Mouse (Mus musculus) forebrain, embryonic 12.5 days (tissue): Measurements from ENCODE around the gene Lhfpl5. TPM values are rescaled to one million over a fixed set of nuclear protein-coding genes. Genes with fewer than 3 reads are reported as not detected.
"Not testable (repeated sequence)": the region's sequence is repeated elsewhere in the genome, so short reads cannot be mapped to it uniquely, and the experiment has no call there.

Experiments
- ATAC-seq: fragments of 200-750 bp; cut with Nextera tagmentation; 2 replicates; pipeline ENCODE4 v1.8.0; 2017; ENCODE audit warnings: moderate TSS enrichment; ENCODE audit not compliant: low FRiP score
- H3K27ac ChIP-seq: fragments of 300-500 bp; sonication (generic); 2 replicates; pipeline ENCODE4 v1.5.1; 2016; ENCODE audit warnings: mild to moderate bottlenecking
- H3K27me3 ChIP-seq: fragments of 300-500 bp; sonication (generic); 2 replicates; pipeline ENCODE4 v1.6.1; 2016; ENCODE audit warnings: mild to moderate bottlenecking
- H3K36me3 ChIP-seq: fragments of 300-500 bp; sonication (generic); replicated peaks from 2 replicates; pipeline ENCODE4 v1.6.1; 2016; ENCODE audit warnings: mild to moderate bottlenecking
- H3K4me1 ChIP-seq: fragments of 300-500 bp; sonication (generic); 2 replicates; pipeline ENCODE4 v1.6.1; 2016
- H3K4me2 ChIP-seq: fragments of 300-500 bp; sonication (generic); 2 replicates; pipeline ENCODE4 v1.6.1; 2016; ENCODE audit warnings: mild to moderate bottlenecking, moderate library complexity
- H3K4me3 ChIP-seq: fragments of 300-500 bp; sonication (generic); replicated peaks from 2 replicates; pipeline ENCODE4 v1.5.1; 2016; ENCODE audit warnings: mild to moderate bottlenecking
- H3K9ac ChIP-seq: fragments of 300-500 bp; sonication (generic); 2 replicates; pipeline ENCODE4 v1.6.1; 2016; ENCODE audit warnings: mild to moderate bottlenecking
- H3K9me3 ChIP-seq: fragments of 300-500 bp; sonication (generic); 2 replicates; pipeline ENCODE4 v1.6.1; 2016
- WGBS: fragments of 180-500 bp; shearing (Covaris S2); methylation state at CpG from one replicate; pipeline ENCODE4 v1.1.7; 2016; 5-methylcytosine and 5-hydroxymethylcytosine counted together
- polyA plus RNA-seq: library from polyadenylated mRNA; unstranded; fragments of >200 nt; fragmentation: Nextera tagmentation; extraction: Ambion mirVana; gene quantifications from 2 replicates; pipeline ENCODE4 v1.2.1, GENCODE M21; 2016

Gene Lhfpl5
- polyA plus RNA-seq, 1 experiment from 2014 or later, result 1.3 TPM

DNA sequence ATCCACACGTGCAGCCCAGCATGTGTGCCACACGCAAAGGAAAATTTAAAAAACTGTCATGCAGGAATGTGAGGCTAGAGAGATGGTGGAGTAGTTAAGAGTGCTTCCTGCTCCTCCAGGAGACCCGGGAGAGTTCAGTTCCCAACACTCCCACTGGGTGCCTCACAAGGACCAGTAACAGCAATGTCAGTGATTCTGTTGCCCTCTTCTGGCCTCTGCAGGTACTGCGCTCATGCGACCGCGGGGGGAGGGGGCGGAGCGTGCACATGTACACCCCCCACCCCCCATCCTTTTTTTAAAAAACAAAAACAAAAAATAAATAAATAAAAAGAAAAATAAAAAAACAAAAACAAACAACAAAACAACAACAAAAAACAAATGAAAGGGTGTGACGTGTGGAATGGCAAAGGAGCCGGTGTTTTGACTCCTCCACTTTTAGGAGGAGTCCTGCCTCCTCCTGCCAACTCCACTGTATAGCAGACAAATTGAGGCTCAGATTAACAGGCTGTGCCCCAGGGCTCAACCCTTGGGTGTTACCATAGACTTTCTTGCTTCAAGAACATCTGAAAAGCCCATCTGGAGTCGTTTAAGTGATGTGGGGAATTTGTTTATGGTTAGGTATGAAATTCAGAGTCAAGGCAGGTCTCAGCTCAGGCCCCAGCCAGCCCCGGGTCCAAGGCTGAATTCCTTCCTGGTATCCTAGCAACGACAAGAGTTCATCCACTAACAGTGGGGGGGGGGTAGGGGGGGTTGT, 22.2 kb upstream of the Lhfpl5 start:
- no peak overlapping the region for H3K4me2 ChIP-seq
- WGBS, result 8% methylated on average over 14 of the region's 14 CpGs
- H3K9ac ChIP-seq, result no peak overlapping the region
- peaks cover 17% of the 10 kb centered on the region for H3K4me1 ChIP-seq
- no peak overlapping the region for H3K4me3 ChIP-seq
- no peaks in the 10 kb centered on the region for H3K9me3 ChIP-seq
- H3K27me3 ChIP-seq, result no peaks in the 10 kb centered on the region; the same call in 1 of the 2 replicates
- ATAC-seq, result no peak
- no peaks in the 10 kb centered on the region for H3K36me3 ChIP-seq
- no peak overlapping the region for H3K27ac ChIP-seq

DNA sequence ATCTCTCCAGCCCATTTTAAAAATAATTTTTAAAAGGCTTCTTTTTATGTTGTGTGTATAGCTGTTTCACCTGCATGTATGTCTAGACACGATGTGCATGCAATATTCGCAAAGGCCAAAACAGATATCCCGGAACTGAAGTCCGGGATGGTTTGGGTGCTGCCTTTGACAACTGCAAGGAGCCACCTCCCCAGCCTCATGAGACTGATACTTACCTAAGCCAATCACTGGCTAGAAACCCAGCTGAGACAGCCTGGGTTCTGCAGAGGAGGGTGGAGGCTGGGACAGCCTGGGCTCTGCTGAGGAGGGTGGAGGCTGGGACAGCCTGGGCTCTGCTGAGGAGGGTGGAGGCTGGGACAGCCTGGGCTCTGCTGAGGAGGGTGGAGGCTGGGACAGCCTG, 21.4 kb upstream of the Lhfpl5 start:
- not testable (repeated sequence) for H3K4me3 ChIP-seq, H3K9ac ChIP-seq, H3K27ac ChIP-seq, H3K27me3 ChIP-seq, H3K4me2 ChIP-seq, H3K36me3 ChIP-seq, H3K9me3 ChIP-seq, ATAC-seq
- H3K4me1 ChIP-seq, result peaks cover 17% of the 10 kb centered on the region
- WGBS, result 91% methylated on average over 4 of the region's 4 CpGs

DNA sequence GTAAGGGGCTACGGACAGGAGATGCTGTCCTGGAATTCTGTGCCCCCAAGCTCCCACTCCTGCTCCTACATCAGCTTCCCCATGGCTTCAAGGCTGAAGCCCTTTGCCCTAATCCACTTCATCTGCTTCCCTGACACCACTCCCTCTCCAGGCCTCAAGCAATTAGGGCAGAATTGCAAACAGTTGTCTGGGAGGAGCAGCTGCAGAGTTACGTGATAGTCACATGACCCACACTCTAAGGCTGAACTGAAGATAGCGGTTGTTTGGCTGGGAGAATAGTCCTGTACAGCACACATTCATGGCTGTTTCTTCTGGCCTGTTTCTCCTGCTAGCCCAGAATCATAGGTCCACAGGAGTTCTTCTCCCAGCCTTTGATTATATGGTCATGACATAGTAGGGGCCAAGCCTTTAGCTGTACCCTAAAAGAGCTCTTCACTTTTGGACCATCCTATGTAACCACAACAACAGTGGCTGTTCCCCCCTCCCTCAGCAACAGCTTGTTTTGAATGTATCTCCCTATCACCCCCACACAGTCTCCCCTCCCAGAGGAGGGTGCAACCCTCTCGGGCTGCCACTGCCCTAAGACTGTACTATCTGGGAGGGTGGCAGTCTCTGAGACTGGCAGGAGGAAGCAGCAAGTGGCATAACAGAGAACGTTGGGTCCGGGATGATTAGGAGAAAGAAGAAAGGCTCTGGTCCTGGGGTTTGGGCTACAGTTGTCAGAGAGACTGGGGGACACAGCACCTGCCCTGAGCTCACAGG, 18.6 kb upstream of the Lhfpl5 start:
- no peak overlapping the region for H3K4me3 ChIP-seq
- H3K9ac ChIP-seq, result no peak overlapping the region
- 0 out of 2 replicates have a peak, but pooled peaks have one; percentile 44 for ATAC-seq
- H3K27ac ChIP-seq, result peak overlapping the region; percentile 19; the same call in 1 of the 2 replicates
- H3K36me3 ChIP-seq, result no peaks in the 10 kb centered on the region
- H3K4me2 ChIP-seq, result no peak overlapping the region
- H3K9me3 ChIP-seq, result no peaks in the 10 kb centered on the region
- H3K4me1 ChIP-seq, result peaks cover 17% of the 10 kb centered on the region
- 57% methylated on average over 6 of the region's 6 CpGs for WGBS
- H3K27me3 ChIP-seq, result no peaks in the 10 kb centered on the region; the same call in 1 of the 2 replicates

DNA sequence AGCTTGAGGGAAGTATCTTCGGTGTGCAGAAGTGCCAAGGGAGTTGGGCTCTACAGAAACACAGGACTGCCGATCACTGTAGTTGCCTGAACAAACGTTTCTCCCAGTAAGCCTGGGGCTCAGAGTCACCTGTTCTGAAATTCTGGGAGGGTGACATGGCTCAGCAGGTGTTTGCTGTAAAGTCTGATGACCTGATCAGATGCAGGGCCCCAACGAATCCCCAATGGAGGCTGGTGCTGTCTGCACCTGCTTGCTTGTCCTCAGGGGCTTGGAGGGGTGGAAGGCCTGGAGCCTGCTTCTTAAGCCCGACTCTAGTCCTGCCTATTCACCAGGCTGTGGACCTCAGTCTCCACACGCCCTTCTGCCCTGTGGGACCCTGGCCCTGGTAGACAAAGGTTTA, 17.7 kb upstream of the Lhfpl5 start:
- Histone ChIP-seq H3K4me2 (no peak overlapping the region), H3K27me3 (no peaks in the 10 kb centered on the region), H3K36me3 (no peaks in the 10 kb centered on the region), H3K27ac (no peak overlapping the region), H3K9ac (no peak overlapping the region), H3K4me3 (no peak overlapping the region), H3K4me1 (peaks cover 17% of the 10 kb centered on the region), H3K9me3 (no peaks in the 10 kb centered on the region)
- ATAC-seq, result no peak
- WGBS, result 83% methylated on average over 6 of the region's 6 CpGs

DNA sequence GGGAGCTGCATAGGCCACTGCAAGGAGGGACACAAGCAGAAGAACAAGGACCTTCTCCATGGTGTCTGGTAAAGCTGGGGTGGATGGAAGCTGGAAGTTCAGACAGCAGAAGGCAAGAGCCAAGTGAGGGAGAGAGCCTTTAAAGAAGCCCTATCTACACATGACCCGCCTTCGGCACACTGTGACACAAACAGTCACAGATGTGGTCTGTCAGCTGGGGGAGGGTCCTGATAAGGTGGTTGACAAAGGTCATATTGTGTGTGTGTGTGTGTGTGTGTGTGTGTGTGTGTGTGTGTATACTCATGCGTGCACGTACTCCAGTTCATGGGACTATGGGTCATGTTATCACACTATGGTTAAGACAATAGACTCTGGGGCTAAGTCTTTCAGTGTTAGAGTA, 14.8 kb upstream of the Lhfpl5 start, which contains the start of gene Clps:
TSS of gene Clps (minus strand) at position 169 of the 400 bp plus-strand sequence.
- H3K4me1 ChIP-seq, result peaks cover 15% of the 10 kb centered on the region
- no peaks in the 10 kb centered on the region for H3K27me3 ChIP-seq
- no peak within 1 kb of the TSS for H3K27ac ChIP-seq
- H3K4me2 ChIP-seq, result no peak within 1 kb of the TSS
- 94% methylated on average over 4 of the region's 4 CpGs for WGBS
- no peaks in the 10 kb centered on the region for H3K9me3 ChIP-seq
- no peak within 1 kb of the TSS for H3K4me3 ChIP-seq
- H3K9ac ChIP-seq, result no peak within 1 kb of the TSS
- H3K36me3 ChIP-seq, result no peaks in the 10 kb centered on the region
- ATAC-seq, result no peak

DNA sequence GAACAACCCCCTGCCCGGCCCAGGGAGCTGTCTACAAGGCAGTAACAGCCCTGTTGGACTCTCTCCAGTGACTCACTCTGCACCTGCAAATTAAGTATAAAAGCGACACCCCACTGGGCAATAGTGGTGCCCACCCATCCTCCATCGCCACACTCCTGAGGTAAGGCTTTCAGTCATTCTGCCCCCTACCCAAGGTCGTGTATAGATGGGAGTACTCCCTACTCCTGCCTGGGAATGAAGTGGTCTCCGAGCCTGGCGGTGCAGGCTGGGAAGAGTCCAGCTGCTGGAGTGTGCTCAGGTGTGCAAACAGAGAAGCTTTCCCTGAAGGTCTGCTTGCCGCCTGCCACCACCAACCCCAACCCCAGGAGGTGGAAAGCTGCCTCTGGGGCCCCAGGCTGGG, 13.8 kb upstream of the Lhfpl5 start:
- Histone ChIP-seq H3K4me1 (peaks cover 5% of the 10 kb centered on the region), H3K4me3 (no peak overlapping the region), H3K36me3 (no peaks in the 10 kb centered on the region), H3K4me2 (no peak overlapping the region), H3K27me3 (no peaks in the 10 kb centered on the region), H3K9ac (no peak overlapping the region), H3K27ac (no peak overlapping the region), H3K9me3 (no peaks in the 10 kb centered on the region)
- no peak for ATAC-seq
- WGBS, result 67% methylated on average over 7 of the region's 7 CpGs

DNA sequence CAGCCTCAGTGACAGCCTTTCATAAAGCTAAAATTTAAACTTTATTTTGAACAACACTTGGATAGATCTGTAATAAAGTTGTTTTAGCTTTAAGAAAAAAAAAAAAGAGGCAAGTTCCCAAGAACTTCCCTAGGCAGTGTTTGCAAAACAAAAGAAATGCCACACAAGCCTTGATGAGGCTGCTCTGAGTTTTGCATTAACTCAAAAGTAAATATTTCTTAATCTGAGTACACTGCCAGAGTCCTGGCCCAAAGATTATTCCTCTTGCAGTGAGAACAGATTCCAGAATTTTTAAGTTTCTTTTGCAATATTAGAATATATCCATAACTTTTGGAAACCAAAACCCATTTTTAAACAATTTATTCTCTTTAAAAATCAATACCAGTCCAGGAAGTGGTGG, 10.3 kb upstream of the Lhfpl5 start:
- no peaks in the 10 kb centered on the region for H3K4me1 ChIP-seq
- H3K27ac ChIP-seq, result no peak overlapping the region
- H3K9me3 ChIP-seq, result no peaks in the 10 kb centered on the region
- H3K4me2 ChIP-seq, result no peak overlapping the region
- H3K36me3 ChIP-seq, result no peaks in the 10 kb centered on the region
- no peak overlapping the region for H3K9ac ChIP-seq
- no peak overlapping the region for H3K4me3 ChIP-seq
- no peaks in the 10 kb centered on the region for H3K27me3 ChIP-seq
- no peak for ATAC-seq

DNA sequence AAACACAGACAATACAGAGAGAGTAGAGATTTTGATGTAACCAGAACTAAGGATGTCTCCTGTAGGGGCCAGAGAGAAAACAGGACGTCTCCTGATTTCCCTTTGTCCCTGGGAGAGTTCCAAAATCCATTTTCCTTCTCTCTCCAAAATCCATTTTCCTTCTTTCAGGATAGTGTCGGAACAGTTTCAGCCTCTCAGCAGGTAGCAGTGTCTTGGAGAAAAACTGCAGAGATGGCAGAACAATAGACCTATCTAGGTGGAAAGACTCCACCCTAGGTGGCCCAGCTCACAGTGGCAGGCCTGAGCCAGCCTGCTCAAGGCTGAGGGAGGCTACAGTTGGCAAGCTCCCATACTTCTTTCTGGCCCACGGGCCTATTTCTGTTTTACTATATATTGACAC, 7.9 kb upstream of the Lhfpl5 start:
- Histone ChIP-seq H3K27ac (no peak overlapping the region), H3K4me3 (no peak overlapping the region), H3K4me1 (no peaks in the 10 kb centered on the region), H3K9ac (no peak overlapping the region), H3K36me3 (no peaks in the 10 kb centered on the region), H3K27me3 (no peaks in the 10 kb centered on the region), H3K4me2 (no peak overlapping the region), H3K9me3 (no peaks in the 10 kb centered on the region)
- ATAC-seq, result no peak
- 20% methylated on average over 3 of the region's 3 CpGs for WGBS

DNA sequence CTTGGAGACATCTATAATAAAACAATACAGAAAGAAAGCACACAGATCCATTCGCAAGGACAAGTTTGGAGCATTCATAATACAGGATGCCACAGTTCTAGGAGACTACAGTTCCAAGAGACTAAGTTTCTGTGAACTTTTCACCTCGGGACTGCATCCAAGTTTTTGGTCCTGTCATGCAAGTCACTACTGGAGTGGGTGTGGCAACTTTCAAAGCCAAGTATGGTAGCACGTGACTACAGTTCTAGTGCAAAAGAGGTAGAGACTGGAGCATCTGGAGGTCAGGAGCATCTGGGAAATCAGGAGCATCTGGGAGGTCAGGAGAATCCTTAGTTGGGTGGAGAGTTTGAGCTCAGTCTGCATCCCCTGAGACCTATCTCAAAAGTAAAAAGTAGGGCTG, 3.6 kb upstream of the Lhfpl5 start:
- 87% methylated on average over 3 of the region's 3 CpGs for WGBS
- no peak for ATAC-seq
- Histone ChIP-seq H3K4me1 (peaks cover 8% of the 10 kb centered on the region), H3K4me3 (no peak overlapping the region), H3K27ac (no peak overlapping the region), H3K36me3 (no peaks in the 10 kb centered on the region), H3K27me3 (peaks cover 16% of the 10 kb centered on the region), H3K9ac (no peak overlapping the region), H3K4me2 (no peak overlapping the region), H3K9me3 (no peaks in the 10 kb centered on the region)

DNA sequence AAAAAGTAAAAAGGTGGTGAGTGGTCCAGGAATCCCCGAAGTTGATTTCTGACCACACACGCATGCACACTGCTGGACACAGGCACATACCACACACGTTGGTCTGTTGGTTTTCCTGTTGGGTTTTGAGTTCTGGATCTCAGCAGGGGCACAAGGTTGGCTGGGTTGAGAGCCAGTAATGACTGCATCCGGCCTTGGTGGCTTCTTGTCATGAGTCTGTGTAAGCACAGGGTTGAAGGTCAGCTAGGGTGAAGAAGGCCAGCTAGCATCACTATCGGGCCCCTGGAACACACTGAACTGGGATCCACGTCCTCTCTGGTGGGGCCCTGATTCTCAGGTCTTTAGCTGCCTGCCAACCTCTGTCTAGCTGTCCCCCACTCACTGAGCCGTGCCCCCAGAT, 2.9 kb upstream of the Lhfpl5 start:
- 82% methylated on average over 7 of the region's 7 CpGs for WGBS
- ATAC-seq, result no peak
- H3K9me3 ChIP-seq, result no peaks in the 10 kb centered on the region

DNA sequence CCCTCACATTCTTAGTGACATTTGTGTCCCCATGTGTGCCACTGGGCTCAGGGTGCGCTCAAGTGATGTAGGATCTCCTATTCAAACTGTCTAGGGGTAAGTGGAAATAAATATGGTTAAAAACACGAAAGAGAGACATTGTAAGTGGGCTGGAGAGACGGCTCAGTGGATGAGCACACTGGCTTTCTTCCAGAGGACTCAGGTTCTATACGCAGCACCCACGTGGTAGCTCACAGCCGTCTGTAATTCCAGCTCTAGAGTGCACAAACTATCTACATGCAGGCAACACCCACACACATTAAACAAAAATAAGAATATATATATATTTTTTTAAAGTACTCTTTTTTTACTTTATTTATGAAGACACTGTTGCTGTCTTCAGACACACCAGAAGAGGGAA, 2.5 kb upstream of the Lhfpl5 start:
- Histone ChIP-seq H3K9me3 (no peaks in the 10 kb centered on the region), H3K9ac (no peak overlapping the region), H3K4me3 (no peak overlapping the region), H3K4me2 (no peak overlapping the region), H3K4me1 (peaks cover 8% of the 10 kb centered on the region), H3K27me3 (peaks cover 16% of the 10 kb centered on the region), H3K27ac (no peak overlapping the region), H3K36me3 (no peaks in the 10 kb centered on the region)
- WGBS, result 86% methylated on average over 6 of the region's 6 CpGs
- ATAC-seq, result no peak

More for the DNA sequence above, 2.9 kb upstream of the Lhfpl5 start:
- Histone ChIP-seq H3K36me3 (no peaks in the 10 kb centered on the region), H3K4me2 (no peak overlapping the region), H3K4me3 (no peak overlapping the region), H3K4me1 (peaks cover 8% of the 10 kb centered on the region), H3K27ac (no peak overlapping the region), H3K9ac (no peak overlapping the region), H3K27me3 (peaks cover 16% of the 10 kb centered on the region)

DNA sequence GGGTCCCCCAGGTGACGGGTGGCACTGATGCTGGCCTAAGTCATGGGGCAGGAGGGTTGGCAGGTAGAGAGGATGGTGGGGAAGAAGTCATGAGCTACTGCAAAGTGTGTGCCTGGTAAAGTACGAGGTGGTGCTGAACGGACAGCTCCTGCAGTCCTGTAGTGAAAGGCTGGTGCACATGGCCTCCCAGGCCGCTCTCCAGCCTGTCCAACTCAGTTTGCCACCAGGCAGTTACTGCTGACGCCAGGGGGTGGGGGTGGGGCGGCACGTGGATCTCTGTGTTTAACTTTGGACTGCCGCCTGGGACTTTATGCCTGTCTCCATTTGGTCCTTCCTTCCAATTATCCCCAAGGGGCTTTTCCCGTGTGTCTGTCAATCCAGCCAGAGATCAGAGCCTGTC, 5.0 kb downstream of the Lhfpl5 start:
- Histone ChIP-seq H3K36me3 (no peaks in the 10 kb centered on the region), H3K27ac (no peak overlapping the region), H3K4me3 (no peak overlapping the region), H3K4me1 (peaks cover 5% of the 10 kb centered on the region), H3K9me3 (no peaks in the 10 kb centered on the region), H3K4me2 (no peak overlapping the region), H3K9ac (no peak overlapping the region), H3K27me3 (peaks cover 10% of the 10 kb centered on the region)
- WGBS, result 8% methylated on average over 9 of the region's 9 CpGs
- no peak for ATAC-seq

DNA sequence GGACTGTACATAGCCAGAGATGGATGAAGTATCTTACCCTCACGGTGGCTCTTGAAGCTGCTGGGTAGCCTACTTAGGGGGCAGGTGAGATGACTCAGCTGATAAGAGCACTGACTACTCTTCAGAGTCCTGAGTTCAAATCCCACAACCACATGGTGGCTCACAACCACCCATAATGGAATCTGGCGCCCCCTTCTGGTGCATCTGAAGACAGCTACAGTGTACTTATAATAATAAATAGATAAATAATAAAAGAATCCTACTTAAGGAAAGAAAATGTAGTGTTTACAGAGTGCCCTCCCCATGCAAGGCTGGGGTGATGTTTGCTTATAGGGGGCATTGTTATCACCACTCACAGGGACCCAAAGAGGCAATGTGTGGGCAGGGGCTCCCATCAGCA, 5.6 kb downstream of the Lhfpl5 start:
- Histone ChIP-seq H3K27me3 (peaks cover 5% of the 10 kb centered on the region), H3K4me1 (no peaks in the 10 kb centered on the region), H3K9me3 (no peaks in the 10 kb centered on the region), H3K27ac (no peak overlapping the region), H3K36me3 (no peaks in the 10 kb centered on the region), H3K4me3 (no peak overlapping the region), H3K4me2 (no peak overlapping the region), H3K9ac (no peak overlapping the region)
- no peak for ATAC-seq
- 66% methylated on average over 2 of the region's 2 CpGs for WGBS
